Mouse (Mus musculus): ENCODE results near the gene Casc4. TPM values are rescaled to one million over a fixed set of nuclear protein-coding genes. Genes with fewer than 3 reads are reported as not detected.

The Casc4 gene
- polyA plus RNA-seq, 1 experiment from 2014 or later: 22.3 TPM

- Histone ChIP-seq H3K4me1 (replicated peaks; ENCODE audit: control insufficient read depth, insufficient read depth, low read length) (peaks cover 13% of the 10 kb centered on the region), H3K27me3 (replicated peaks; ENCODE audit: control insufficient read depth, insufficient read depth, low read length) (no peaks in the 10 kb centered on the region), H3K27ac (ENCODE audit: low read depth) (peak overlapping the region; percentile 95), H3K9me3 (ENCODE audit: control insufficient read depth, low read length) (no peaks in the 10 kb centered on the region), H3K4me3 (ENCODE audit: low read depth, low read length) (peak overlapping the region; percentile 98), H3K9ac (ENCODE audit: low read length) (peak overlapping the region; percentile 96), H3K4me2 (ENCODE audit: low read length) (peak overlapping the region; percentile 51), H3K36me3 (ENCODE audit: control insufficient read depth, insufficient read depth, low read length) (peaks cover 6% of the 10 kb centered on the region)
- DNase-seq (ENCODE audit: low spot score) (peak; percentile 56), ATAC-seq (replicated peaks; ENCODE audit: low FRiP score, low TSS enrichment, low read depth) (no peak)
- 15% methylated on average over 10 of the region's 10 CpGs for WGBS
These were observed 88.3 kb downstream of the Casc4 start for GRCm38 (mm10) chr2:121954971-121955656.

GRCm38 (mm10) chr2:121955765-121956223, 89.0 kb downstream of the Casc4 start, which contains the start of the genes Ctdspl2 and Mageb3:
TSS of gene Ctdspl2 (plus strand) at chr2:121956001.
TSS of gene Mageb3 (minus strand) at chr2:121956092.
- WGBS: under 1% methylated on average over 47 of the region's 48 CpGs
- Histone ChIP-seq H3K4me3 (ENCODE audit: low read depth, low read length) (peak within 1 kb of the TSS; percentile 98), H3K27ac (ENCODE audit: low read depth) (peak within 1 kb of the TSS; percentile 95), H3K4me2 (ENCODE audit: low read length) (peak within 1 kb of the TSS; percentile 90), H3K9ac (ENCODE audit: low read length) (peak within 1 kb of the TSS; percentile 96), H3K36me3 (ENCODE audit: control insufficient read depth, insufficient read depth, low read length) (peaks cover 13% of the 10 kb centered on the region), H3K27me3 (replicated peaks; ENCODE audit: control insufficient read depth, insufficient read depth, low read length) (no peaks in the 10 kb centered on the region), H3K9me3 (ENCODE audit: control insufficient read depth, low read length) (no peaks in the 10 kb centered on the region), H3K4me1 (replicated peaks; ENCODE audit: control insufficient read depth, insufficient read depth, low read length) (peaks cover 13% of the 10 kb centered on the region)
- ATAC-seq (replicated peaks; ENCODE audit: low FRiP score, low TSS enrichment, low read depth) (peak; percentile 97), DNase-seq (ENCODE audit: low spot score) (peak; percentile 97)

- DNase-seq (ENCODE audit: low spot score) (peak; percentile 98), ATAC-seq (replicated peaks; ENCODE audit: low FRiP score, low TSS enrichment, low read depth) (peak; percentile 93)
- Histone ChIP-seq H3K4me2 (ENCODE audit: low read length) (peak overlapping the region; percentile 90), H3K27ac (ENCODE audit: low read depth) (peak overlapping the region; percentile 95), H3K36me3 (ENCODE audit: control insufficient read depth, insufficient read depth, low read length) (peaks cover 19% of the 10 kb centered on the region), H3K4me3 (ENCODE audit: low read depth, low read length) (peak overlapping the region; percentile 98), H3K9ac (ENCODE audit: low read length) (peak overlapping the region; percentile 96), H3K9me3 (ENCODE audit: control insufficient read depth, low read length) (no peaks in the 10 kb centered on the region), H3K27me3 (replicated peaks; ENCODE audit: control insufficient read depth, insufficient read depth, low read length) (no peaks in the 10 kb centered on the region), H3K4me1 (replicated peaks; ENCODE audit: control insufficient read depth, insufficient read depth, low read length) (peaks cover 13% of the 10 kb centered on the region)
- WGBS: under 1% methylated on average over 47 of the region's 47 CpGs
These were observed 89.7 kb downstream of the Casc4 start for GRCm38 (mm10) chr2:121956224-121957018.

- 5% methylated on average over 8 of the region's 8 CpGs for WGBS
- peaks cover 13% of the 10 kb centered on the region for H3K4me1 ChIP-seq (replicated peaks; ENCODE audit: control insufficient read depth, insufficient read depth, low read length)
- H3K9ac ChIP-seq (ENCODE audit: low read length): peak overlapping the region; percentile 96
- H3K4me2 ChIP-seq (ENCODE audit: low read length): peak overlapping the region; percentile 90
- peaks cover 28% of the 10 kb centered on the region for H3K36me3 ChIP-seq (ENCODE audit: control insufficient read depth, insufficient read depth, low read length)
- DNase-seq (ENCODE audit: low spot score) (no peak), ATAC-seq (replicated peaks; ENCODE audit: low FRiP score, low TSS enrichment, low read depth) (no peak)
- no peaks in the 10 kb centered on the region for H3K27me3 ChIP-seq (replicated peaks; ENCODE audit: control insufficient read depth, insufficient read depth, low read length)
- H3K4me3 ChIP-seq (ENCODE audit: low read depth, low read length): peak overlapping the region; percentile 98
- H3K27ac ChIP-seq (ENCODE audit: low read depth): peak overlapping the region; percentile 95; the same call in 1 of the 2 replicates
- H3K9me3 ChIP-seq (ENCODE audit: control insufficient read depth, low read length): no peaks in the 10 kb centered on the region
These were observed 90.5 kb downstream of the Casc4 start for GRCm38 (mm10) chr2:121957216-121957792.

Other genes starting within 250 kb of the Casc4 start
- gene Frmd5, start 59.9 kb upstream of the Casc4 start, polyA plus RNA-seq (2014; fragmentation: Nextera tagmentation; extraction: Ambion mirVana): 3.3 and 3.5 TPM in 2 replicates
- 51.8 and 60.3 TPM in 2 replicates for gene Ctdspl2, start 89.0 kb downstream of the Casc4 start, polyA plus RNA-seq (2014; fragmentation: Nextera tagmentation; extraction: Ambion mirVana)
- 0.09 and 0.30 TPM in 2 replicates for gene Mageb3, start 89.1 kb downstream of the Casc4 start, polyA plus RNA-seq (2014; fragmentation: Nextera tagmentation; extraction: Ambion mirVana)
- 12.0 and 12.4 TPM in 2 replicates for gene Eif3j1, start 161.6 kb downstream of the Casc4 start, polyA plus RNA-seq (2014; fragmentation: Nextera tagmentation; extraction: Ambion mirVana)

Measured in intestine, embryonic 14.5 days (tissue).